Mouse (Mus musculus): ENCODE data around the gene Gm20431. TPM values are rescaled to one million over a fixed set of nuclear protein-coding genes. Genes with fewer than 3 reads are reported as not detected.

The Gm20431 gene
- polyA plus RNA-seq, 1 experiment = 0.44 TPM

DNA sequence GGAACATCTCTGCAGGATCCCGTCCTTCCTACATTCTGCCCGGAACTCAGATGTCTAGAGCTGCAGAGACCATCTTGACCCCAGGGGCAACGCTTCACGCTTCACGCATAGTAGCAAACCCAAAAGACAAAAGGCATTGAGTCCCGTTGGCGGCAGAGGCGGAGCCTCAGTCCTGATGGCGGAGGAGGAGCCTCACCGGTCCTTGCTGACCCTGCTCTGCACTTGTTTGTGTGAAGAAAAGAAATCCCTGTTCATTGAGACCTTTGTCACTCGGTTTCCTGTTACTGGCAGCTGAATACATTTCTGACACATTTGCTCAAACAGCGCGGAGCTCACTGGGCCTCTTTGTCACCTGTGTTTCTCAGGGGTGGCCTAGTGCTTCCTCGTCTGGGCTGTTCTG is 34.2 kb upstream of the Gm20431 start:
- TF ChIP-seq MYOG (IDR thresholded peaks at IDR 0.05; ENCODE audit: control insufficient read depth, extremely low read depth, insufficient read length) = no peak
- no peak for TF ChIP-seq MAX (IDR thresholded peaks at IDR 0.05)
- no peak for TF ChIP-seq CEBPB (IDR thresholded peaks at IDR 0.05; ENCODE audit: low read depth)
- no peak for TF ChIP-seq FOSL1 (IDR thresholded peaks at IDR 0.05; ENCODE audit: insufficient read depth, low read length, poor library complexity, severe bottlenecking)
- TF ChIP-seq CTCF (IDR thresholded peaks at IDR 0.05; ENCODE audit: control insufficient read depth, insufficient read depth, insufficient read length) = no peak
- no peak for TF ChIP-seq USF1 (IDR thresholded peaks at IDR 0.05; ENCODE audit: low read depth)
- TF ChIP-seq MYOD1 (IDR thresholded peaks at IDR 0.05; ENCODE audit: control insufficient read depth, insufficient read length, low read depth) = no peak
- Histone ChIP-seq H3K36me3 (ENCODE audit: control insufficient read depth, insufficient read depth) (peaks cover 23% of the 10 kb centered on the region), H3ac (ENCODE audit: control insufficient read depth, insufficient read length, low read depth) (no peak overlapping the region)

DNA sequence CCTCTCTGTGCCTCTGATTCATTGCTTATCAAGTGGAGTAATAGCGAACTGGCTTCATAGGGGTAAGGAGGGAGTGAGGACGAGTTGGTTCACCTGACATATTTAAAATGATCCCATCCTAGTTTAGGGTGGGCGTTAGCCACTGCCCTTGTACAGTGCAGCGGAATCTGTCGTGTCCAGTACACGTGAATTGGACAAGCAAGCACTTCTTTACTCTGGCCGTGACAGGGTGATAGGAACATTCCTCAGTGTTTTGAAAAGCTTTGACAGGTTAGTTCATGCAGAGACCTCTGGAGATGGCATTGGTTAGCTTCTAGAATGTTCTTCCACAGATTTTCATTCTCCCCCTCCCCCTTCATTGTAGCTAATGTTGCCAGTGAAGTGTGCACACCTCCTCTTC is 33.7 kb upstream of the Gm20431 start:
- TF ChIP-seq USF1 (IDR thresholded peaks at IDR 0.05; ENCODE audit: low read depth) = no peak
- no peak for TF ChIP-seq CEBPB (IDR thresholded peaks at IDR 0.05; ENCODE audit: low read depth)
- no peak for TF ChIP-seq FOSL1 (IDR thresholded peaks at IDR 0.05; ENCODE audit: insufficient read depth, low read length, poor library complexity, severe bottlenecking)
- Histone ChIP-seq H3K79me3 (ENCODE audit: low read depth) (peaks cover 29% of the 10 kb centered on the region), H3K36me3 (ENCODE audit: control insufficient read depth, insufficient read depth) (peaks cover 23% of the 10 kb centered on the region), H3K27me3 (ENCODE audit: control insufficient read depth, insufficient read depth, insufficient read length) (no peaks in the 10 kb centered on the region), H3K4me3 (ENCODE audit: insufficient read depth, poor library complexity, severe bottlenecking) (no peak overlapping the region), H3ac (ENCODE audit: control insufficient read depth, insufficient read length, low read depth) (no peak overlapping the region), H3K79me2 (ENCODE audit: control insufficient read depth, insufficient read depth) (peaks cover 36% of the 10 kb centered on the region)

More for the DNA sequence above, 34.2 kb upstream of the Gm20431 start:
- peaks cover 23% of the 10 kb centered on the region for H3K79me3 ChIP-seq (ENCODE audit: low read depth)
- H3K4me3 ChIP-seq (ENCODE audit: insufficient read depth, poor library complexity, severe bottlenecking) = no peak overlapping the region
- H3K79me2 ChIP-seq (ENCODE audit: control insufficient read depth, insufficient read depth) = peaks cover 31% of the 10 kb centered on the region
- H3K27me3 ChIP-seq (ENCODE audit: control insufficient read depth, insufficient read depth, insufficient read length) = no peaks in the 10 kb centered on the region

GRCm38 (mm10) chr2:167694244-167694643 is 32.9 kb upstream of the Gm20431 start:
- Histone ChIP-seq H3K4me3 (ENCODE audit: insufficient read depth, poor library complexity, severe bottlenecking) (no peak overlapping the region), H3K36me3 (ENCODE audit: control insufficient read depth, insufficient read depth) (peaks cover 23% of the 10 kb centered on the region), H3K27me3 (ENCODE audit: control insufficient read depth, insufficient read depth, insufficient read length) (no peaks in the 10 kb centered on the region), H3ac (ENCODE audit: control insufficient read depth, insufficient read length, low read depth) (no peak overlapping the region), H3K79me3 (ENCODE audit: low read depth) (peaks cover 30% of the 10 kb centered on the region), H3K79me2 (ENCODE audit: control insufficient read depth, insufficient read depth) (peaks cover 44% of the 10 kb centered on the region)
- TF ChIP-seq MYOG (IDR thresholded peaks at IDR 0.05; ENCODE audit: control insufficient read depth, extremely low read depth, insufficient read length) (no peak), USF1 (IDR thresholded peaks at IDR 0.05; ENCODE audit: low read depth) (no peak), MAX (IDR thresholded peaks at IDR 0.05) (no peak), FOSL1 (IDR thresholded peaks at IDR 0.05; ENCODE audit: insufficient read depth, low read length, poor library complexity, severe bottlenecking) (no peak), CTCF (IDR thresholded peaks at IDR 0.05; ENCODE audit: control insufficient read depth, insufficient read depth, insufficient read length) (no peak), MYOD1 (IDR thresholded peaks at IDR 0.05; ENCODE audit: control insufficient read depth, insufficient read length, low read depth) (no peak), CEBPB (IDR thresholded peaks at IDR 0.05; ENCODE audit: low read depth) (no peak)

DNA sequence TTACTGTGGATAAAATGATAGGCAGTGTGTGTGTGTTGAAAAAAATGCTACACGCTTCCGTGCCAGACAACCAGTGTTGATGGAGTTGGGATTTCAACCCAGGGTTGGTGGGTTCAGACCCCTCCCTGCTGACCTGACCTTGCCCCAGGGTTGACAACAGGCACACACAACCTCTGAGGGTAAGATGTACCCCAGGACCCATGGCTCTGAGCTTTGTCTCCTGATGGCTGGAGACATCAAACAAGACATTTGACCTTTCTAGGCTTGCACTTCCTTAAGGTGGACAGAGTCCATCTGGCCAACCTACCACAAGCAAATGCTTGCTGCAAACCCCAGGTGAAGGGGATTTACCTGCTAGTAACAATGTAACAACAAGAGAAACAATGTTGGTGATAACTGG is 32.2 kb upstream of the Gm20431 start:
- TF ChIP-seq MYOG (IDR thresholded peaks at IDR 0.05; ENCODE audit: control insufficient read depth, extremely low read depth, insufficient read length) (no peak), MAX (IDR thresholded peaks at IDR 0.05) (no peak), CTCF (IDR thresholded peaks at IDR 0.05; ENCODE audit: control insufficient read depth, insufficient read depth, insufficient read length) (no peak)
- Histone ChIP-seq H3K27me3 (ENCODE audit: control insufficient read depth, insufficient read depth, insufficient read length) (no peaks in the 10 kb centered on the region), H3K36me3 (ENCODE audit: control insufficient read depth, insufficient read depth) (peaks cover 23% of the 10 kb centered on the region), H3ac (ENCODE audit: control insufficient read depth, insufficient read length, low read depth) (no peak overlapping the region), H3K79me2 (ENCODE audit: control insufficient read depth, insufficient read depth) (peaks cover 46% of the 10 kb centered on the region), H3K4me3 (ENCODE audit: insufficient read depth, poor library complexity, severe bottlenecking) (no peak overlapping the region), H3K79me3 (ENCODE audit: low read depth) (peaks cover 30% of the 10 kb centered on the region)

- Histone ChIP-seq H3K4me3 (ENCODE audit: insufficient read depth, poor library complexity, severe bottlenecking) (no peak overlapping the region), H3K79me3 (ENCODE audit: low read depth) (peaks cover 30% of the 10 kb centered on the region), H3K36me3 (ENCODE audit: control insufficient read depth, insufficient read depth) (peaks cover 23% of the 10 kb centered on the region), H3K27me3 (ENCODE audit: control insufficient read depth, insufficient read depth, insufficient read length) (no peaks in the 10 kb centered on the region), H3ac (ENCODE audit: control insufficient read depth, insufficient read length, low read depth) (no peak overlapping the region), H3K79me2 (ENCODE audit: control insufficient read depth, insufficient read depth) (peaks cover 46% of the 10 kb centered on the region)
- TF ChIP-seq MYOD1 (IDR thresholded peaks at IDR 0.05; ENCODE audit: control insufficient read depth, insufficient read length, low read depth) = no peak
- no peak for TF ChIP-seq CEBPB (IDR thresholded peaks at IDR 0.05; ENCODE audit: low read depth)
- no peak for TF ChIP-seq CTCF (IDR thresholded peaks at IDR 0.05; ENCODE audit: control insufficient read depth, insufficient read depth, insufficient read length)
- no peak for TF ChIP-seq FOSL1 (IDR thresholded peaks at IDR 0.05; ENCODE audit: insufficient read depth, low read length, poor library complexity, severe bottlenecking)
- TF ChIP-seq USF1 (IDR thresholded peaks at IDR 0.05; ENCODE audit: low read depth) = no peak
- no peak for TF ChIP-seq MAX (IDR thresholded peaks at IDR 0.05)
- no peak for TF ChIP-seq MYOG (IDR thresholded peaks at IDR 0.05; ENCODE audit: control insufficient read depth, extremely low read depth, insufficient read length)
Observed at GRCm38 (mm10) chr2:167692831-167693230, 31.5 kb upstream of the Gm20431 start.

DNA sequence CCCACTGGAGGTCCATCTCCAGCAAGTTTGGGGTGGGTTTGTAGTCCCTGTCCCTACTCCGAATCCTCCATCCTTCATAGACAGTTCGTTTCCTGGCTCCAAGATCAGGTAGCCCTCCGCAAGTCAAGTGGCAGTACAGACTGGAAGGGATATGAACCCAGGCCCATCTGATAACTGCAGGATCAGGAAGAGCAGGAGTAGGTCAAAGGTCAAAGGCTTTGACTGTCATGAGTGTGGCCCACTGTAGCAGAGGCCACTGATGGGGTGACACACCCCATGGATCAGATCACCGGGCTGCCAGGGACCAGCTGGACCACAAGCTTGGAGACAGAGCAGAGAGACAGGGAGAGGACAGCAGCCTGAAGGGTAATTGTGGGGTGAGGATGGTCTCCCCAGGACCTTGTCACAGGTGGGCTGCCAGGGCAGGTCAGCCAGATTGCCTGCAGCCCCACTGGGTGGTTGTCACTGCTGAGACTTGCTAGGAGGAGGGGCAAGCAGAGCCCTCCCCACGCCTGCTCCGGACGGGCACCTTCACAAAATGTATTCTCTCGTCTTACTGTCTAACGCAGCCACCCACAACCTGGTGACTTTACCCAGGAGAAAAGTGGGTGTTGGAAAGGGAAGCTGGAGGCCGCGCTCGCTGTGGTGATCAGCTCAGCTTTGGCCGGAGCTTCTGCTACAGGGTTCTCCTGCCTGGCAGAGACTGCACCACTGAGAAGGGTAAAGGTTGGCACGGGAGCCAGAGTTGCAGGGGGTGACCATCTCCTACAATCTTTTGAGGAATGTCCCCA is 30.8 kb upstream of the Gm20431 start:
- peaks cover 30% of the 10 kb centered on the region for H3K79me3 ChIP-seq (ENCODE audit: low read depth)
- no peak for TF ChIP-seq USF1 (IDR thresholded peaks at IDR 0.05; ENCODE audit: low read depth)
- no peak for TF ChIP-seq CTCF (IDR thresholded peaks at IDR 0.05; ENCODE audit: control insufficient read depth, insufficient read depth, insufficient read length)
- TF ChIP-seq MYOD1 (IDR thresholded peaks at IDR 0.05; ENCODE audit: control insufficient read depth, insufficient read length, low read depth) = no peak
- no peak for TF ChIP-seq MAX (IDR thresholded peaks at IDR 0.05)
- TF ChIP-seq FOSL1 (IDR thresholded peaks at IDR 0.05; ENCODE audit: insufficient read depth, low read length, poor library complexity, severe bottlenecking) = no peak
- peaks cover 46% of the 10 kb centered on the region for H3K79me2 ChIP-seq (ENCODE audit: control insufficient read depth, insufficient read depth)
- no peak overlapping the region for H3ac ChIP-seq (ENCODE audit: control insufficient read depth, insufficient read length, low read depth)
- H3K4me3 ChIP-seq (ENCODE audit: insufficient read depth, poor library complexity, severe bottlenecking) = no peak overlapping the region
- no peaks in the 10 kb centered on the region for H3K27me3 ChIP-seq (ENCODE audit: control insufficient read depth, insufficient read depth, insufficient read length)
- peaks cover 23% of the 10 kb centered on the region for H3K36me3 ChIP-seq (ENCODE audit: control insufficient read depth, insufficient read depth)

Measured in C2C12 (cell line).